Mouse (Mus musculus): ENCODE data around the gene Mars. TPM values are rescaled to one million over a fixed set of nuclear protein-coding genes. Genes with fewer than 3 reads are reported as not detected.

The Mars gene
- total and polyA plus RNA-seq, 3 experiments: 147 to 195 TPM; not detected in 1

DNA sequence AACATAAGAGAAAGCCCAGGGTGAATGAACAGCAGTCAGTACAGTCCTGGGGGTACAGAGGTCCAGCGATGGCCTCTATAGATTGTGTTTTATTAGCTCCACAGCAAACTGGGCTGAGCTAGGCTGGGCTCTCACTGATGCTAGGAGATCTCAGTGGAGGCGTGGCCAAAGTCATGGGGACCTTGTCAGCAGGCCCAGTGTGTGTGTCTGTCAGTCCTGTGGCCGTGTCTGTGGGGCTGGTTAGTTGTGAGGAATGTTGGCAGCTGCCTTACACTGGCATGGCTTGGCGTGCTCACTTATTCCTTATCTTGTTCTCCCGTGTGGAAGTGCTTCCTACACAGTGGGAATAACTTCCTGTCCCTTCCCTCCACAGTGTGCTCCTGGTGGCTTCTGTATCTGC, 43.2 kb downstream of the Mars start:
- TF ChIP-seq MYB (IDR thresholded peaks at IDR 0.05; ENCODE audit: low read depth, low read length) (no peak), NELFE (IDR thresholded peaks at IDR 0.05; ENCODE audit: low read depth, low read length) (no peak), ETS1 (IDR thresholded peaks at IDR 0.05; ENCODE audit: low read depth, low read length) (no peak), MXI1 (IDR thresholded peaks at IDR 0.05; ENCODE audit: low read depth, low read length) (no peak), EP300 (IDR thresholded peaks at IDR 0.05; ENCODE audit: low read depth in 1 of 2, low read length in 2 of 2) (no peak), POLR2AphosphoS2 (IDR thresholded peaks at IDR 0.05; ENCODE audit: low read length) (no peak), ZNF384 (IDR thresholded peaks at IDR 0.05; ENCODE audit: low read depth, low read length) (no peak), CTCF (IDR thresholded peaks at IDR 0.05 in 2 of 3, conservative IDR thresholded peaks at IDR 0.05 in 1 of 3; ENCODE audit: control insufficient read depth in 1 of 3, insufficient read depth in 1 of 3, low read depth in 2 of 3, low read length in 3 of 3, poor library complexity in 1 of 3, severe bottlenecking in 1 of 3) (no peak), TAL1 (IDR thresholded peaks at IDR 0.05; ENCODE audit: low read length) (no peak), MAZ (IDR thresholded peaks at IDR 0.05; ENCODE audit: low read depth, low read length) (no peak), TBP (IDR thresholded peaks at IDR 0.05; ENCODE audit: low read depth, low read length) (no peak), MEF2A (IDR thresholded peaks at IDR 0.05; ENCODE audit: extremely low read depth, insufficient replicate concordance, low read depth, low read length, poor library complexity, severe bottlenecking) (no peak), GABPA (IDR thresholded peaks at IDR 0.05; ENCODE audit: low read depth, low read length) (no peak), TCF12 (IDR thresholded peaks at IDR 0.05; ENCODE audit: low read depth, low read length) (no peak), HCFC1 (IDR thresholded peaks at IDR 0.05; ENCODE audit: low read depth, low read length) (no peak), E2F4 (IDR thresholded peaks at IDR 0.05; ENCODE audit: borderline replicate concordance, low read depth, low read length) (no peak), MAX (IDR thresholded peaks at IDR 0.05; ENCODE audit: low read length) (no peak), SMC3 (IDR thresholded peaks at IDR 0.05; ENCODE audit: low read depth, low read length) (no peak)
- H3K4me3 ChIP-seq (ENCODE audit: control insufficient read depth in 1 of 2, insufficient read depth in 1 of 2, low read depth in 2 of 2, low read length in 2 of 2): no peak overlapping the region
- peaks cover 5 to 10% of the 10 kb centered on the region in 2 experiments; a peak in 3 of 4 replicates for H3K36me3 ChIP-seq (ENCODE audit: control insufficient read depth in 1 of 2, insufficient read depth in 2 of 2, low read length in 2 of 2)

DNA sequence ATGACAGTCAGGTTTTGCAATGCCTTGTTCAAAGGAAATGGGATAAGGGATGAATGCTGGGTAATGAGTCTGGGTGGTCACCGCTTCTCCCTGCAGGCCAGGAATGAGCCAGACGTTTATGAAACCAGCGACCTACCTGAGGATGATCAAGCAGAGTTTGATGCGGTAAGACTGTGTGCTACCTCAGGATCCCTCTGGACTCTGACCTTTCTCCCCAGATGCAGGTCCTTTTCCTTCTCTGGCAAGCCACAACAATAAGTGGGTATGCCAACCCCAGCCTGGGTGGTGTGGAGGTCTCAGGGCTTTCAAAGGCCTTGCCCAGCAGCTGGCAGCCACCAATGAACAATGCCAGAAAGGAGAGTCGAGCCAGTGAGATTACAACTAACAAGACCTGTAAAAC, 44.3 kb downstream of the Mars start:
- Histone ChIP-seq H3K79me2 (ENCODE audit: control insufficient read depth, insufficient read depth, low read length, poor library complexity) (peaks cover 20% of the 10 kb centered on the region), H3K27ac (ENCODE audit: control insufficient read depth, low read depth, low read length) (no peak overlapping the region), H3K4me3 (ENCODE audit: control insufficient read depth in 1 of 2, insufficient read depth in 1 of 2, low read depth in 2 of 2, low read length in 2 of 2) (peak overlapping the region; percentile 69 to 84), H3K9me3 (replicated peaks; ENCODE audit: insufficient read depth, low read length) (no peaks in the 10 kb centered on the region), H3K9ac (ENCODE audit: control insufficient read depth, low read depth, low read length, poor library complexity, severe bottlenecking) (peak overlapping the region; percentile 95), H3K27me3 (ENCODE audit: control insufficient read depth in 1 of 2, insufficient read depth in 2 of 2, low read length in 2 of 2) (no peaks in the 10 kb centered on the region), H3K36me3 (ENCODE audit: control insufficient read depth in 1 of 2, insufficient read depth in 2 of 2, low read length in 2 of 2) (peaks cover 5 to 12% of the 10 kb centered on the region in 2 experiments; a peak in 3 of 4 replicates), H3K4me1 (ENCODE audit: control insufficient read depth in 1 of 2, insufficient read depth in 2 of 2, low read length in 2 of 2) (peaks cover 0 to 12% of the 10 kb centered on the region in 2 experiments)
- DNase-seq (ENCODE audit: low read depth, low spot score): peak; percentile 14
- TF ChIP-seq E2F4 (IDR thresholded peaks at IDR 0.05; ENCODE audit: borderline replicate concordance, low read depth, low read length) (no peak), ZC3H11A (IDR thresholded peaks at IDR 0.05; ENCODE audit: low read depth, low read length) (no peak)

More for the DNA sequence above, 43.2 kb downstream of the Mars start:
- Histone ChIP-seq H3K9me3 (replicated peaks; ENCODE audit: insufficient read depth, low read length) (no peaks in the 10 kb centered on the region), H3K79me2 (ENCODE audit: control insufficient read depth, insufficient read depth, low read length, poor library complexity) (peaks cover 31% of the 10 kb centered on the region), H3K4me1 (ENCODE audit: control insufficient read depth in 1 of 2, insufficient read depth in 2 of 2, low read length in 2 of 2) (peaks cover 0 to 6% of the 10 kb centered on the region in 2 experiments; a peak in 3 of 4 replicates), H3K9ac (ENCODE audit: control insufficient read depth, low read depth, low read length, poor library complexity, severe bottlenecking) (no peak overlapping the region), H3K27ac (ENCODE audit: control insufficient read depth, low read depth, low read length) (no peak overlapping the region), H3K27me3 (ENCODE audit: control insufficient read depth in 1 of 2, insufficient read depth in 2 of 2, low read length in 2 of 2) (no peaks in the 10 kb centered on the region)
- DNase-seq (ENCODE audit: low read depth, low spot score): peak; percentile 27
